Mouse (Mus musculus) liver, postnatal 0 days (tissue): ENCODE measurements around the gene Otogl.

Source experiments
- CTCF ChIP-seq: sonication (generic); IDR thresholded peaks from 2 replicates; pipeline ENCODE4 v1.5.1; 2016; ENCODE audit warnings: antibody characterized with exemption, low read depth
- EP300 ChIP-seq: IDR thresholded peaks from 2 replicates; pipeline ENCODE4 v1.6.1; 2016; ENCODE audit warnings: antibody characterized with exemption, low read depth, mild to moderate bottlenecking

DNA sequence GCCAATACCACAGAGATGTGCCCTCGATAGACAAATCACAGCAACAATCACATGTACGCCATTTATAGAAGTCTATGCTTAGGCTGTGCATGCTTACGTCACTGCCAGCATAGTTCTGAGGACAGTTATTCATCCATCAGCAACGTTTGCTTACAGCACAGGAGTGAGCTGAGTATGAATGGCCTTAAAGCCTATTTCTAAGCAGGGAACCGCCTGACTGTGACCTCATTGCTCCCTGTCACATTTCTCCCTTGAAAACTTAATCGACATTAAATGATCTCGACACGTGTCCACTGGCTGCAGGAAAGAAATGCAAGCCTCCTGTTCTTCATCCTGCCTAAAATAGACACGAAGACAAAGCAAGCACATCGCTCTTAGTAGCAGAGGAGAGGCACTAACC is 5.5 kb downstream of the Otogl start:
- no peak for TF ChIP-seq CTCF
- no peak for TF ChIP-seq EP300
